Mouse (Mus musculus): ENCODE results near the gene Dedd2. TPM values are rescaled to one million over a fixed set of nuclear protein-coding genes. Genes with fewer than 3 reads are reported as not detected.
A peak's percentile ranks its signal among the peaks of the same experiment; 100 is the strongest.

Gene Dedd2
- total RNA-seq, 4 experiments from 2014 or later = 22.0 to 28.9 (median 26.5) TPM

GRCm38 (mm10) chr7:25179606-25180161 is 40.7 kb downstream of the Dedd2 start, which contains the start of gene Pou2f2:
Gene Pou2f2, minus strand, starts transcription at chr7:25179726.
- DNase-seq (ENCODE audit: low spot score in 2 of 2) = peak; percentile 70 to 81

DNA sequence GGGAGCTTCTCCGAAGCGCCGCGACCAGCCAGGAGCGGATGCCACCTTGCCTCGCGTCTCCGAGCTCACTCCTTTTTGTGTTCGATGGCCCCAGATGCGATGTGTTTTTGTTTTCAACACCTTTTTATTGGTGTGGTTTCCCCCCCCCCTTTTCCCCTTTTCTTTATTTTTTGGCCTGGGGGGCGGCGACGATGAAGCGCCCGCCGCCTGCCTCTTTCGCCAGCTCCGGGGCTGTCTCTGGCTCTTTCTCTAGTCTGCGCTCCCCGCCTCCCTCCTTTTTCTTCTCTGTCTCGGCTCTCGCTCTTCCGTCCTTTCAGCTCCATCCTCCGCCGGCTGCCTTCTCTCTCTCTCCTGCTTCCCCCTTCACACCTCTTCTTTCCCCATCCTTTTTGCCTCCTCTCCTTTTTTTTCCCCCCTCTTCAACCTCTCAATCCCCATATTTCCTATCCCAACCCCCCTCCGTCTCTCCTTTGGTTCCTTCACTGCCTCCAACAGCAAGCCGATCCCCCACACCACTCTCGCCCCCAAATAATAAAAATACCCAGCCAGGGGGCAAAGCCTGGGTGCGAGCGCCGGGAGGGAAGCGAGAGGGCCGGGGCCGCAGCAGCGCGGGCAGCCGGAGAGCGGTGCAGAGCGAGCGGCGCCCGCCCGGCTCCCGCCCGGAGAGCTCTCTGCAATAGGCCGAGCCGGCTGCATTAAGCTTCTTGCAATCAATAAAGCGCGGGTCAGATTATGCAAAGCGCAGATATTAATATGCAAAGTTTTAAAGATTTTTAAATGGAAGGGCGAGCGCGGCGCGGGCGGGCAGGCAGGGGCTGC is 41.4 kb downstream of the Dedd2 start:
- peak in 1 of 2 experiments; percentile 22 for DNase-seq (ENCODE audit: low spot score in 2 of 2)

DNA sequence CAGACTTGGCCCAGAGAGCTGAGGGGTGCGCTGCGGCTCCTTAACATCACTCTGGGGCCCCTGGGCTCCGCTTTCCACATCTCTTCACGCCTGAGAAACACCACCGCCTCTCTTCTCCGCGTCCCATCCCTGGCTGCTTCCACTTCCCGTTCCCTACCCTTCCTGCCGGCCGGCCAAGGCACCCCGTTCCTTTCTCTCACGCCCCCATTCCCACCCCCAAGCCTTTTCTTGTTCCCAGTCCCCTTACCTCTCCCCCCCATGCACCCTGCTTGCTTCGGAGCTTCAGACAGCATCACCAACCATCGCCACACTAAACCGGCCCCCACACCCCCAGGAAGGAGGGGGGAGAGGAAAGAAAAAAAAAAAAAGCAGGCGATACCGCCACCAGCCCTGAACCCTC is 42.1 kb downstream of the Dedd2 start:
- DNase-seq (ENCODE audit: low spot score in 2 of 2) = peak in 1 of 2 experiments; percentile 16

- no peak for DNase-seq (ENCODE audit: low spot score in 2 of 2)
Observed at GRCm38 (mm10) chr7:25174343-25174742, 46.1 kb downstream of the Dedd2 start.

DNA sequence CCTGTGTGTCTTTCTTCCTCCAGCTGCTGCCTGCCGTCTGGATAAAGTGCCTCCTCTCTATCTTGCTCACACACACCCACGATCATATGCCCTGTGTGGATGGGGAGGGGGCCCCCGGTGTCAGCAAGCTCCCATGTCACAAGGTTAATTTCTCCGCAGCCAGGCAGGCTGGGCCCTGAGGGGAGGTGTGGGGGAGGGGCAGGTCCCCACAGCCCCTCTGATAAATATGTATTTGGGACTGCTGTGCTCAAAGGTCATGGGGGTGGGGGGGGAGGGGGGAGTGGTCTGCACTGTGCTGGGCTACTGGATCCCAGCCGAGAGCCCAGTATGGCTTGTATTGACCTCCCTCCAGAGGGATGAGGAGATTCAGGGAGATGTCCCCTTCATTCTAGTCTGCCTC is 47.7 kb downstream of the Dedd2 start:
- DNase-seq (ENCODE audit: low spot score in 2 of 2) = no peak

DNA sequence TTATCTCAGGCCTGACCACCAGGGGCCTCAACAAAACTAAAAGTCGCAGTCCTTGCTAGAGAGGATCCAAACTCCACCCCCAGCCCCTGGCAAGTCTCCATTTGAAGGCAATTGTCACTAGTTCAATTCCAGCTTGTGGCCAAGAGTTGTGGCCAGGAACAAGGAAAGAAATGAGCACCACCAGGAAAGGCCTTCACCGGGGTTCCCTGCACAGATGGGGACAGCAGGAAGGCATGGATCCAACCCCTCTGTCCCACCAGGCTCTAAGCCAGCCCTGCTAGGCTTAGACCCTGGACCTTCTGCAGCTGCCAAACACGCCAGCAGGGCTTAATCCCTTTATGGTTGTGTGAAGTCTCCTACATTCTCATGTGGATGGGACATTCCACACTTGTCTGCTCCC is 49.8 kb downstream of the Dedd2 start:
- DNase-seq (ENCODE audit: low spot score in 2 of 2) = no peak

DNA sequence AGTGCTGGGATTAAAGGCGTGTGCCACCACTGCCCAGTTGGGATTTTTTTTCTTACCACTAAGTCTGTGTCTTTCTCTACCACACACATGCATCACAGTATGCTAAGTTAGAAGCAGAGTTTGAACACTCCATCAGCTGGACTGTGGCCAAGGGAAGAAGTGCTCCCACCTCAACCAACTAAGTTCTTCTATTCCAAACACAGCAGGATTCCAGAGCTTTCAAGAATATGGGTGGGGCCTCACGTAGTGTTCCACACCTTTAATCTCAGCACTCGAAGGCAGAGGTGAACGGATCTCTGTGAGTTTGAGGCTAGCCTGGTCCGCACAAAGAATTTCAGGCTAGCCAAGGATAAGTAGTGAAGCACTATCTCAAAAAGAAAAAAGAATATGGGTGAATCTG is 54.3 kb downstream of the Dedd2 start:
- no peak for DNase-seq (ENCODE audit: low spot score in 2 of 2)

GRCm38 (mm10) chr7:25156158-25156648 is 64.2 kb downstream of the Dedd2 start:
- no peak for DNase-seq (ENCODE audit: low spot score in 2 of 2)

- DNase-seq (ENCODE audit: low spot score in 2 of 2) = no peak
Observed at GRCm38 (mm10) chr7:25155469-25156157, 64.8 kb downstream of the Dedd2 start.

DNA sequence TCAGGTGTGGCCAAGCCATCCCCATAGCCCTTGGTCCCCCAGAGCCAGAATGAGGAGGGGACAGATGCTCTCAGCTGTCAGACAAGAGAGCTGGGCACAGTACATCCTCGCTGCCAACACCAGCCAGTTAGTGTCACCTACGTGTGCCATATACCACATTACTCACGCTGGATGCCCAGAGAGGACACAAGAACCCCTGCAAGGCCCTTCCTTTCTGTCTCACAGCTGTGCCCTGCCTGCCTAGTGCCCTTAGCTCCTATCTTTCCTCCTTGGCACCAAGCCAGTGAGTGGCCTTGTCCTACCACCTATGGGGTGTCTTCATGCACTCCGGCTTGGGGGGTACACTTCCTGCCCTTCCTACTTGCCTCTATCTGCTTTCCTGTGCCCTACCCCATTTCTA is 65.8 kb downstream of the Dedd2 start:
- DNase-seq (ENCODE audit: low spot score in 2 of 2) = no peak

DNA sequence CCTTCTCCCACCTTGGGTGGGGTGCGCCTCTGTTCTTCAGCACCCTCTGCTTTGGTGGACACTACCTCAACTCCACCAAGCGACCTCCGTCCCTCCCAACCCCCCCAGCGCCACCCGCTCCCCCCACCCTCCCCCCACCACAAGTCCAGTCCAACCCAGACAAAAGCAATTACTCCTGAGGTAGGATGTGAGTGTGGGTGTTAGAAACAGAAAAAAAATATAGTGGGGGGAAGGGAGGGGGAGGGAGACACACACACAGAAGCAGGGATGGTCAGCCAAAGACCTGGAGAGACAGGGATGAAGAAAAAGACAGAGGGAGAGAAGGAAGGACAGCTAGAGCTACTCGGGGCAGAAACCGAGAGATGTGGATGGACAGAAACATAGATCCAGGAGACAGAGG is 66.6 kb downstream of the Dedd2 start:
- DNase-seq (ENCODE audit: low spot score in 2 of 2) = no peak

DNA sequence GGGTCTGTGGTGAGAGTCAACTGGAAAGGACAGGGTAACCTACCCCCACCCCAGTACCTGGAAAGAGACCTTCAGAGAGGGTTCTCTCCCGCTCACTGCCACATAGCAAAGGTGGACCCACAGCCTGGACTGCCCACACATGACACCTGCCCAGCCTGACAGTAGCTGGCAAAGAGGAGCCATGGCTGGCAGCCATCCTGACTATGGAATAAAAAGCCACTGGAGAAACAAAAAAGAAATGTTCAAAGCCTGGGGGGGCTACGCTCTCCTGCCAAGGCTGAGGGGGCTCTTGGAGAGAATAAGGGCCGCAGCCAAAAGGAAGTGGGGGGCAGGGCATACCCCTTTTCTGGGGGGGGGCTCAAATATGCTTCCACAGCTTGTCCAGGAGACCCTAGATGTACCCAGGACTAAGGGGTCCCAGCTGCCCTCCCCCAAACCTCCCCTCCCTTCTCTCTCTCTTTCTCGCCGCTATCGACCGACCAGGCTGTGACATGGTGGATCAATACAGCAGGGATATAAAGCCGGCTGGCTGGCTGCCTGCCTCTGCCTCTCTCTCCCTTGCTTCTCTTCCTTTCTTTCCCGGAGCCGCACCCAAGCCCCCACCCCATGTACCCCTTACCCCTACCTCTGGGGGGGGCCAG is 68.4 kb downstream of the Dedd2 start:
- DNase-seq (ENCODE audit: low spot score in 2 of 2) = peak in 1 of 2 experiments; percentile 30

DNA sequence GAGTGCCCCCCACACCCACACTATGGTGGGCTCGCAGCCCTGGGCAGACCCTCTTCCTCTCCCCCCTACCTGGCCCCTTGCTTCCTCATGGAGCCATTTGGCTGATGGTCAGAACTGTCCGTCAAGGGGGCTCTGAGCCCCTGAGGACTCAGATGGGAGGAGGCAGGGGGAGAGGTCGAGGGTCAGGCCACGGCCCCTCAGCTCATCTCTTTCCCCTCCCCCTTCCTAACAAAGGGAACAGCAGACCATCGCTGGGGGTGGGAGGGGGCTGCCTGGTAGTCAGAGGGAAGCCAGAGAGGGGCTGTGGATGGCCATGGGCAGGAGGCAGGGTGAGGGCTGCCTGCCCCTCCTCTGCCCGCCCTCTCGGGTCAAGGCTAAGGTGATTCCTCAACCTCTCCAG is 69.4 kb downstream of the Dedd2 start:
- DNase-seq (ENCODE audit: low spot score in 2 of 2) = no peak

GRCm38 (mm10) chr7:25150151-25150663 is 70.2 kb downstream of the Dedd2 start:
- no peak for DNase-seq (ENCODE audit: low spot score in 2 of 2)

Small RNA genes within 50 kb of the gene (microRNA-seq; reads per million reads assigned to microRNA genes)
- 0 to 0.51 reads per million in 2 experiments for gene Mir7048

Other genes with a start within 250 kb of the Dedd2 start
- 100 to 1,000 TPM; 293 to 308 (median 300) TPM for gene Rabac1, start 247.9 kb downstream of the Dedd2 start, total RNA-seq (2022)
- gene Atp1a3, start 214.7 kb downstream of the Dedd2 start, total RNA-seq (2022) = 1,000 to 10,000 TPM; 2,163 to 2,251 (median 2,216) TPM
- gene Grik5, start 148.3 kb downstream of the Dedd2 start, total RNA-seq (2022) = 100 to 1,000 TPM; 206 to 235 (median 220) TPM
- gene Zfp574, start 148.0 kb downstream of the Dedd2 start, total RNA-seq (2022) = 10 to 100 TPM; 28.0 to 31.0 (median 29.6) TPM
- 10 to 100 TPM in 3 of 4 experiments, 1 to 10 TPM in 1; 8.9 to 14.3 (median 11.7) TPM for gene Pou2f2, start 40.9 kb downstream of the Dedd2 start, total RNA-seq (2022)
- gene Zfp526, start 810 bp upstream of the Dedd2 start, total RNA-seq (2022) = 10 to 100 TPM; 11.2 to 12.5 (median 11.7) TPM
- gene Gsk3a, start 17.2 kb upstream of the Dedd2 start, total RNA-seq (2022) = 100 to 1,000 TPM; 198 to 216 (median 204) TPM
- 10 to 100 TPM; 39.0 to 61.0 (median 49.4) TPM for gene Erf, start 30.1 kb upstream of the Dedd2 start, total RNA-seq (2022)
- 100 to 1,000 TPM; 196 to 252 (median 228) TPM for gene Cic, start 47.1 kb upstream of the Dedd2 start, total RNA-seq (2022)
- 10 to 100 TPM; 25.2 to 28.9 (median 27.9) TPM for gene Pafah1b3, start 77.4 kb upstream of the Dedd2 start, total RNA-seq (2022)
- under 1 TPM in 1 of 4 experiments, not detected in 3; 0.25 TPM for gene Prr19, start 80.8 kb upstream of the Dedd2 start, total RNA-seq (2022)
- 10 to 100 TPM; 28.7 to 36.7 (median 33.4) TPM for gene Tmem145, start 85.5 kb upstream of the Dedd2 start, total RNA-seq (2022)
- 100 to 1,000 TPM in 2 of 4 experiments, 10 to 100 TPM in 2; 90.3 to 107 (median 97.0) TPM for gene Megf8, start 96.5 kb upstream of the Dedd2 start, total RNA-seq (2022)
- under 1 TPM in 1 of 4 experiments, not detected in 3; 0.73 TPM for gene Cnfn, start 149.1 kb upstream of the Dedd2 start, total RNA-seq (2022)
- 10 to 100 TPM in 1 of 4 experiments, 1 to 10 TPM in 3; 7.1 to 10.3 (median 9.0) TPM for gene Lipe, start 178.1 kb upstream of the Dedd2 start, total RNA-seq (2022)
- not detected for gene Cxcl17, start 192.3 kb upstream of the Dedd2 start, total RNA-seq (2022)

All from layer of hippocampus, adult 8-10 months (tissue).